Comparison of ENCODE assay signal across 13 mouse cellular contexts in the genomic region with DNA sequence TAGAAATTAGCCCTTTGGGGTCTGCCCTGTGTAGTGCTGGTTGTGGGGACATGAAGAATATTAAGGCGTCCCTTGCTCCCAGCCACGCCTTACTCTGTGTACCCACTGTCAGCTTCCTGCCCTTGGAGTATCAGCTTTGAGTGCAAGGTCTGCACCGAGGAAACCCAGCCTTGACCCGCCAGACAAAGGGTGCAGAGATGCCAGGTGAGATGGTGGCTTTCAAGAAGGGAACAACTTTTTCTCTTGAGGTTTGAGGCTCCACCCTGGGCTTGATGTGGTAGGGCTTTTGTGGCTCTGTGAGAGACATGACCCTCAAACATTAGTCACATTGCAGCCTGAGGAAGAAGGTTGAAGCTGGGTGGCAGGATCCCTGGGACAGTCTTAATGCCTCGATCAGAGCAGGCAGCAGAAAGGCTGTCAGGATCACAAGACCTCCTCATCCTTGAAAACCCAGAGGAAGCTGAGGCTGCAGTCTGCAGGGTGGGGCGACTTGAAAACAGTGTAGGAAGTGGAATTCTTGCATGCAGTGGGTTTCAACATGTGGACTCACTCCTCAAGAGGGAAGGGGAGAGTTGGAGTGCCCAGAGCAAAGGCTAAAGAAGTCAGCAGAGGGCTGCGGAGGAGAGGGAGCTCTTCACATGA. TPM values are rescaled to one million over a fixed set of nuclear protein-coding genes. Genes with fewer than 3 reads are reported as not detected.
DNase-seq lines count a peak whose midpoint lies in the region; ATAC-seq and TF ChIP-seq lines count a peak whose summit lies in the region.
"Had no signal": no experiment of that assay in that cellular context is flagged by ENCODE, and none has a peak within 500 bp of the region (broad histone marks: within the 10 kb centered on the region; RNA-seq: fewer than 3 reads in every experiment).

No protein-coding gene starts in this region.

- no peak for DNase-seq in gastrocnemius, adult 2 months
- no peak for DNase-seq in gastrocnemius, postnatal 36 days
- peak; percentile 29 to 31 for DNase-seq in spleen, postnatal 36 days (ENCODE audit: low spot score in 2 of 2)
- no peak for DNase-seq in spleen, adult 12 weeks (ENCODE audit: low spot score)
- no peak for DNase-seq in kidney, postnatal 14 days
- no peak for DNase-seq in kidney, postnatal 10 days
- no peak for DNase-seq in frontal cortex, postnatal 25 days (ENCODE audit: low spot score in 2 of 2)
- DNase-seq: forebrain, postnatal 0 days; layer of hippocampus, adult 9-11 months had no signal

- no peak for TF ChIP-seq CTCF in gastrocnemius, adult 2 months (IDR thresholded peaks at IDR 0.05)

- 0 out of 2 replicates have a peak overlapping the region, but pooled peaks have one; percentile 1 for H3K27ac ChIP-seq in gastrocnemius, adult 2 months
- H3K27ac ChIP-seq: limb, embryonic 12.5 days; midbrain, embryonic 13.5 days; neural tube, embryonic 13.5 days had no signal

- 0 out of 2 replicates have a peak, but pooled peaks have one; percentile 14 for ATAC-seq in neutrophil, adult 5-6 weeks (ENCODE audit: extremely low read depth, insufficient number of reproducible peaks, low FRiP score, poor library complexity, severe bottlenecking)
- ATAC-seq: forebrain, postnatal 0 days; midbrain, embryonic 13.5 days had no signal

- no peak overlapping the region for H3K4me3 ChIP-seq in gastrocnemius, adult 2 months
- H3K4me3 ChIP-seq: limb, embryonic 12.5 days; midbrain, embryonic 13.5 days; neural tube, embryonic 13.5 days had no signal

- intact Hi-C loops in gastrocnemius, adult 2 months (cut with DNase I), result no loop called here
- intact Hi-C loops in gastrocnemius, postnatal 36 days (cut with DNase I), result no loop called here

RNA-seq across cellular contexts. Expression of gene Inpp4a, which starts 18.1 kb away (rescaled TPM):
- 10 to 100 TPM; 18.0 to 19.5 TPM for total RNA-seq in gastrocnemius, adult 2 months (2021)
- total RNA-seq in gastrocnemius, postnatal 36 days (2021), result 10 to 100 TPM; 16.3 to 21.5 TPM
- total RNA-seq in neutrophil, adult 5-6 weeks (2017), result 28.5 and 32.6 TPM in 2 replicates

Comparison
In these comparisons a context has a peak if more than half of its experiments do, and no peak if none do; other contexts are left out.
1. DNase-seq: peak in spleen, postnatal 36 days (2 of 2); none in gastrocnemius, adult 2 months (single experiment), gastrocnemius, postnatal 36 days (0 of 2), spleen, adult 12 weeks (single experiment), kidney, postnatal 14 days (single experiment), kidney, postnatal 10 days (single experiment) and frontal cortex, postnatal 25 days (0 of 2).